Mouse (Mus musculus): ENCODE results near the gene Nudt14. TPM values are rescaled to one million over a fixed set of nuclear protein-coding genes. Genes with fewer than 3 reads are reported as not detected.

Nudt14 gene
- polyA plus RNA-seq, 1 experiment from 2014 or later = 57.1 TPM

DNA sequence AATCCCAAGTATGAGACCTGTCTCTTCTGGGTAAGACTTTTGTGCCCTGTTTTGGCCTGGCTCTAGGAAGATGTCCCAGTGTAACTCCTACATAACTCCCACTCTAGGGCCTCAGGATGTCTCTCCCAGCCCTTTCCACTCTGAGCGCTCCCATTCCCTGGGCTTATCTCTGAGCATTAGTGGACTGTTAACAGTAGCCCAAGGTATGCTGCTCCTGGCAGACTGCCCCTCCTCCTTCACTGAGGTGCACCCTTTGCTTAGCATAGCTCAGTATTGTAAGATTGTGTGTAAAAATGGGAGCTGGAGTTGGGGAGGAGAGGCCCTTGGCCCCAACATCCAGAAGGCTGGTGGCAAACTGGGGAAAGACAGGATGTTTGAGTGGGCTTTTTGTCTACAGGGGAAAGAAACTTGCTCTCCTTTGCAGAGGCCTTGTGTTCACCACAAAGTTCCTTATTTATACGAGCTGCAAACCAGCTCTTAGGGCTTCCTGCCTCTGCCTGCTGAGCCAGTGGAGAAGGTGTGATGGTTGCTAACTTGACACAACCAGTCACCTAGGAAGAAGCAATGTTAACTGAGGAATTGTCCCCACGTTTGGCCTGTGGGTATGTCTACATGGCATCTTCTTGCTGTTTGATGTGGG lies 11.1 kb upstream of the Nudt14 start:
- no peak overlapping the region for H3K27ac ChIP-seq (ENCODE audit: low read depth, low read length)
- H3K4me2 ChIP-seq (ENCODE audit: low read depth, low read length) = no peak overlapping the region
- no peak for ATAC-seq (ENCODE audit: low read depth)
- H3K27me3 ChIP-seq (ENCODE audit: control insufficient read depth, insufficient read depth, low read length) = no peaks in the 10 kb centered on the region
- H3K4me3 ChIP-seq (ENCODE audit: low read depth, low read length) = no peak overlapping the region
- no peaks in the 10 kb centered on the region for H3K9me3 ChIP-seq (ENCODE audit: control insufficient read depth, low read length)
- peaks cover 13% of the 10 kb centered on the region; the same call in 1 of the 2 replicates for H3K4me1 ChIP-seq (ENCODE audit: control insufficient read depth, insufficient read depth, low read length)
- H3K36me3 ChIP-seq (ENCODE audit: control insufficient read depth, insufficient read depth, low read length) = no peaks in the 10 kb centered on the region
- 89% methylated on average over 3 of the region's 3 CpGs for WGBS
- H3K9ac ChIP-seq (replicated peaks; ENCODE audit: low read depth, low read length) = no peak overlapping the region

- no peak overlapping the region for H3K27ac ChIP-seq (ENCODE audit: low read depth, low read length)
- no peaks in the 10 kb centered on the region for H3K9me3 ChIP-seq (ENCODE audit: control insufficient read depth, low read length)
- no peak for ATAC-seq (ENCODE audit: low read depth)
- H3K27me3 ChIP-seq (ENCODE audit: control insufficient read depth, insufficient read depth, low read length) = no peaks in the 10 kb centered on the region
- H3K4me1 ChIP-seq (ENCODE audit: control insufficient read depth, insufficient read depth, low read length) = peaks cover 13% of the 10 kb centered on the region; the same call in 1 of the 2 replicates
- H3K9ac ChIP-seq (replicated peaks; ENCODE audit: low read depth, low read length) = no peak overlapping the region
- 56% methylated on average over 8 of the region's 8 CpGs for WGBS
- no peak overlapping the region for H3K4me3 ChIP-seq (ENCODE audit: low read depth, low read length)
- no peaks in the 10 kb centered on the region for H3K36me3 ChIP-seq (ENCODE audit: control insufficient read depth, insufficient read depth, low read length)
- H3K4me2 ChIP-seq (ENCODE audit: low read depth, low read length) = no peak overlapping the region
These were observed 10.5 kb upstream of the Nudt14 start for GRCm38 (mm10) chr12:112952433-112952832.

GRCm38 (mm10) chr12:112951150-112951842 lies 9.4 kb upstream of the Nudt14 start:
- Histone ChIP-seq H3K27ac (ENCODE audit: low read depth, low read length) (peak overlapping the region; percentile 83), H3K9ac (replicated peaks; ENCODE audit: low read depth, low read length) (peak overlapping the region; percentile 72), H3K9me3 (ENCODE audit: control insufficient read depth, low read length) (no peaks in the 10 kb centered on the region), H3K36me3 (ENCODE audit: control insufficient read depth, insufficient read depth, low read length) (no peaks in the 10 kb centered on the region), H3K27me3 (ENCODE audit: control insufficient read depth, insufficient read depth, low read length) (no peaks in the 10 kb centered on the region), H3K4me1 (ENCODE audit: control insufficient read depth, insufficient read depth, low read length) (peaks cover 13% of the 10 kb centered on the region; the same call in 1 of the 2 replicates), H3K4me3 (ENCODE audit: low read depth, low read length) (no peak overlapping the region; the same call in 1 of the 2 replicates), H3K4me2 (ENCODE audit: low read depth, low read length) (peak overlapping the region; percentile 77)
- WGBS = 17% methylated on average over 7 of the region's 7 CpGs
- no peak for ATAC-seq (ENCODE audit: low read depth)

GRCm38 (mm10) chr12:112950761-112951129 lies 8.8 kb upstream of the Nudt14 start:
- ATAC-seq (ENCODE audit: low read depth) = peak; percentile 49
- Histone ChIP-seq H3K27me3 (ENCODE audit: control insufficient read depth, insufficient read depth, low read length) (no peaks in the 10 kb centered on the region), H3K27ac (ENCODE audit: low read depth, low read length) (peak overlapping the region; percentile 83), H3K4me1 (ENCODE audit: control insufficient read depth, insufficient read depth, low read length) (peaks cover 13% of the 10 kb centered on the region; the same call in 1 of the 2 replicates), H3K4me2 (ENCODE audit: low read depth, low read length) (peak overlapping the region; percentile 77), H3K9ac (replicated peaks; ENCODE audit: low read depth, low read length) (peak overlapping the region; percentile 72), H3K9me3 (ENCODE audit: control insufficient read depth, low read length) (no peaks in the 10 kb centered on the region), H3K4me3 (ENCODE audit: low read depth, low read length) (peak overlapping the region; percentile 46), H3K36me3 (ENCODE audit: control insufficient read depth, insufficient read depth, low read length) (no peaks in the 10 kb centered on the region)
- WGBS = 4% methylated on average over 6 of the region's 6 CpGs

DNA sequence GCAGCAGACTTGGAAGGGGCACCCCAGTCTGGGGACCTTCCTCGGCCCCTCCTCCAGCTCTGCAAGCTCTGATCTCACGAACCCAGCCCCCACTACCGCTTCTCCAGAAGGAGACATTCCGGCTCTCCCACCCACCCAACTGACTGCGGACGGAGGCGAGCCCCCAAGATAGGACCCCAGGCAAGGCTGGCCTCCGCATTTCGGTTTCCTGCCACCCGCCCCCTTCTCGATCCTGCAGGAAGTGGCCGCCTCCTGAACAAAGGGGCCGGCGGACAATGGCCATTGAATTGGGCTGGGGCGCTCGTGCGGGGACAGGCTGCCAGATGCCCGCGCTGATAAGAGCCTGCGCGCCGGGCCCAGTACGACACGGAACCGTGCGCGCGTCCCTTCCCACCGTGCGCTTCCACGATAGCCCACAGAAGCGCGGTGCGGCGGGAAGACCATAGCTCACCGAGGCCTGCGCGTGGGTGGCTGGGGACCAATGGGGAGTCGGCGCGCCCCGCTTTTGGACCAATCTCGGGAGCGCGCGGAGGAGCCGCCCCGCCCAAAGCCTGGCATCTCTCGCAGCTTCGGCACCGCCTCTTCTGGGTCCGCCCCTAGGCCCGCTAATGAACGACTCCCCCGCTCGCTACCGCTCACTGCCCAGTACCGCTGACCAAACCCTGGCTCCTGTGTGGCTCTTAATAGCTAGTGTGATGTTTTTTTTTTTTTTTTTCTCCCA lies 8.3 kb upstream of the Nudt14 start:
- no peaks in the 10 kb centered on the region for H3K36me3 ChIP-seq (ENCODE audit: control insufficient read depth, insufficient read depth, low read length)
- H3K4me3 ChIP-seq (ENCODE audit: low read depth, low read length) = peak overlapping the region; percentile 46
- peak overlapping the region; percentile 72 for H3K9ac ChIP-seq (replicated peaks; ENCODE audit: low read depth, low read length)
- peak; percentile 91 for ATAC-seq (ENCODE audit: low read depth)
- WGBS = under 1% methylated on average over 55 of the region's 58 CpGs
- no peaks in the 10 kb centered on the region for H3K27me3 ChIP-seq (ENCODE audit: control insufficient read depth, insufficient read depth, low read length)
- peak overlapping the region; percentile 83 for H3K27ac ChIP-seq (ENCODE audit: low read depth, low read length)
- H3K4me2 ChIP-seq (ENCODE audit: low read depth, low read length) = peak overlapping the region; percentile 77
- H3K9me3 ChIP-seq (ENCODE audit: control insufficient read depth, low read length) = no peaks in the 10 kb centered on the region
- peaks cover 13% of the 10 kb centered on the region; the same call in 1 of the 2 replicates for H3K4me1 ChIP-seq (ENCODE audit: control insufficient read depth, insufficient read depth, low read length)

- 25% methylated on average over 4 of the region's 4 CpGs for WGBS
- ATAC-seq (ENCODE audit: low read depth) = no peak
- H3K4me3 ChIP-seq (ENCODE audit: low read depth, low read length) = no peak overlapping the region
These were observed 5.4 kb upstream of the Nudt14 start for GRCm38 (mm10) chr12:112947307-112947706.

GRCm38 (mm10) chr12:112943669-112944068 lies 1.7 kb upstream of the Nudt14 start:
- no peaks in the 10 kb centered on the region for H3K27me3 ChIP-seq (ENCODE audit: control insufficient read depth, insufficient read depth, low read length)
- no peaks in the 10 kb centered on the region for H3K36me3 ChIP-seq (ENCODE audit: control insufficient read depth, insufficient read depth, low read length)
- H3K9me3 ChIP-seq (ENCODE audit: control insufficient read depth, low read length) = no peaks in the 10 kb centered on the region
- no peak for ATAC-seq (ENCODE audit: low read depth)
- H3K27ac ChIP-seq (ENCODE audit: low read depth, low read length) = no peak overlapping the region
- no peak overlapping the region for H3K4me3 ChIP-seq (ENCODE audit: low read depth, low read length)
- no peak overlapping the region for H3K9ac ChIP-seq (replicated peaks; ENCODE audit: low read depth, low read length)
- peaks cover 12% of the 10 kb centered on the region; the same call in 1 of the 2 replicates for H3K4me1 ChIP-seq (ENCODE audit: control insufficient read depth, insufficient read depth, low read length)
- 98% methylated on average over 2 of the region's 2 CpGs for WGBS
- no peak overlapping the region for H3K4me2 ChIP-seq (ENCODE audit: low read depth, low read length)

More at GRCm38 (mm10) chr12:112947307-112947706, 5.4 kb upstream of the Nudt14 start:
- peaks cover 13% of the 10 kb centered on the region; the same call in 1 of the 2 replicates for H3K4me1 ChIP-seq (ENCODE audit: control insufficient read depth, insufficient read depth, low read length)
- H3K9ac ChIP-seq (replicated peaks; ENCODE audit: low read depth, low read length) = no peak overlapping the region
- H3K27ac ChIP-seq (ENCODE audit: low read depth, low read length) = no peak overlapping the region
- no peaks in the 10 kb centered on the region for H3K36me3 ChIP-seq (ENCODE audit: control insufficient read depth, insufficient read depth, low read length)
- H3K4me2 ChIP-seq (ENCODE audit: low read depth, low read length) = no peak overlapping the region
- H3K9me3 ChIP-seq (ENCODE audit: control insufficient read depth, low read length) = no peaks in the 10 kb centered on the region
- no peaks in the 10 kb centered on the region for H3K27me3 ChIP-seq (ENCODE audit: control insufficient read depth, insufficient read depth, low read length)

GRCm38 (mm10) chr12:112941156-112941775 lies 658 bp downstream of the Nudt14 start:
- peak; percentile 7; the same call in 1 of the 2 replicates for ATAC-seq (ENCODE audit: low read depth)
- no peaks in the 10 kb centered on the region for H3K9me3 ChIP-seq (ENCODE audit: control insufficient read depth, low read length)
- no peaks in the 10 kb centered on the region for H3K36me3 ChIP-seq (ENCODE audit: control insufficient read depth, insufficient read depth, low read length)
- no peak overlapping the region for H3K27ac ChIP-seq (ENCODE audit: low read depth, low read length)
- H3K4me2 ChIP-seq (ENCODE audit: low read depth, low read length) = peak overlapping the region; percentile 56
- H3K9ac ChIP-seq (replicated peaks; ENCODE audit: low read depth, low read length) = peak overlapping the region; percentile 66; the same call in 1 of the 2 replicates
- peaks cover 15% of the 10 kb centered on the region; the same call in 1 of the 2 replicates for H3K4me1 ChIP-seq (ENCODE audit: control insufficient read depth, insufficient read depth, low read length)
- H3K4me3 ChIP-seq (ENCODE audit: low read depth, low read length) = peak overlapping the region; percentile 65
- WGBS = 44% methylated on average over 10 of the region's 10 CpGs
- no peaks in the 10 kb centered on the region for H3K27me3 ChIP-seq (ENCODE audit: control insufficient read depth, insufficient read depth, low read length)

All from neural tube, embryonic 14.5 days (tissue).